Mouse (Mus musculus): ENCODE data around the gene Sox15.
"Not testable (repeated sequence)": the region's sequence is repeated elsewhere in the genome, so short reads cannot be mapped to it uniquely, and the experiment has no call there.

Sox15 gene

DNA sequence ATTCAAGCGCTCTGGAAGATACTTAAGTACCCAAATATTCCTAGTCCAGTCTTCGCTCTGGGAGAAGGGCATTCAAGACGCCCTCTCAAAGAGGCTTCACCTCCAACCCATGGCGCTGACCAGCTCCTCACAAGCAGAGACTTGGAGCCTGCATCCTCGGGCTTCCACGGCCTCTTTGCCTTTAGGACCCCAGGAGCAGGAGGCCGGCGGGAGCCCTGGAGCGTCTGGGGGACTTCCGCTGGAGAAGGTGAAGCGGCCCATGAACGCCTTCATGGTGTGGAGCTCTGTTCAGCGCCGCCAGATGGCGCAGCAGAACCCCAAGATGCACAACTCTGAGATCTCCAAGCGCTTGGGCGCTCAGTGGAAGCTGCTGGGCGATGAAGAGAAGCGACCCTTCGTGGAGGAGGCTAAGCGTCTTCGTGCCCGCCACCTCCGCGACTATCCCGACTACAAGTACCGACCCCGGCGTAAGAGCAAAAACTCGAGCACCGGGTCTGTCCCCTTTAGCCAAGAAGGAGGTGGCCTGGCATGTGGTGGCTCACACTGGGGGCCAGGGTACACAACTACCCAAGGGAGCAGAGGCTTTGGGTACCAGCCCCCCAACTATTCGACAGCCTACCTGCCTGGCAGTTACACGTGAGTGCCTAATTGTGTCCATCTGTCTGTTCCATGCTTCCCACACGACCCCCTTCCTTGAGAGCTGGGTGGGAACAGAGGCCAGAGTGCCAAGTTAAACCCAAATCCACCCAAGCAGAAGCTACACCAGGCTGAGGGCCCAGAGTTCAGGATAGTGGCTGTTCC lies at the start of gene Sox15:
TSS of gene Sox15 (plus strand) at position 51 of the 801 bp plus-strand sequence.
- no peak for DNase-seq (ENCODE audit: low spot score in 2 of 2)

DNA sequence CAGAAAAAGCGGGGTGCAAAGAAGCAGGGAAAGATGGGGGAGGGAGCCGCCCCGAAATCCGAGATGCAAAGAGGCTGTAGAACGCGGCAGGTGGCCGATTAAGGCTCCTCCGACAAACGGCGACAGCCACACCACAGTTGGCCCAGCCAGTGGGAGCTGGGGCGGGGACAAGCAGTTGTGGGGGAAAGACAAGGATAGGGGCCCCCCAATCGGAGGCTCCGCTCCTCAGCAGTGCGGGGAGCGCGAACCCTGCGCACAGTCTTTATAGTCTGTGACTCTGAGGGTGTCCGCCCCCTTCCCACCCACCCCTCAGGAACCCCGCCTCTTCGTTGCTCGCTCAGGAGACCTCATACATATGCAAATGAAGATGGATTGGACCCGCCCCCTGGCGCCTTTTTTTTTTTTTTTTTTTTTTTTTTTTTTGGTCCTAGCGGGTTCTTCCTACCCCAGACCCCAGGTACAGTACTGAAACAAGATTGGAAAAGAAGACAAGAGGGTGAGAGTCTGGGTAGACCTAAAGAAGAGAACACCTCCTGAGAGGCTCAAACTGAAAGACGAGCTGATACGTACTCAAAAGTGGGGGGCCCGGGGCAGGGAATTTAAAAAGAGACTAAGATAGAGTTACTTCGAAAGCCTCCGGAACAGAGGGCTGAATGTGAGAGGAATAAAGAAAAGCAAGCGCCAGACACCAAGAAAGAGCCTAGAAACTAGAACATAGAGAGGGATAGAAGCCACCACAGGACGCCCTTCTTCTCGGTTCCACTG lies 49.2 kb upstream of the Sox15 start, which contains the start of gene Atp1b2:
TSS of gene Atp1b2 (minus strand) at position 217 of the 765 bp plus-strand sequence.
- DNase-seq (ENCODE audit: low spot score in 2 of 2): peak; percentile 56 to 69

DNA sequence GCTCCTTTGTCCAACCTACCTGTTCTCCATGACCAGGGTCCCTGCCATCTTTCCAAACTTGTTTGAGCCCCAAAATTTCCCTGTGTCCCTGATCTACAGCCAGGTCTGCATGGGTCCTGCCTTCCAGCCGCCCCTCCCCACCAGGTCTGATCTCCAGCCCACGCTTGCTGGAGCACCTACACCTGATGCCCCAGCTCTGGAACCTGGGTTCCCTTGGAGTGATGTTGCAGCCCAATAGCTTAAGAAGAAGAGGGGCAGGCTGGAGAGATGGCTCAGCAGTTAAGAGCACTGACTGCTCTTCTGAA lies 48.7 kb upstream of the Sox15 start:
- no peak for DNase-seq (ENCODE audit: low spot score in 2 of 2)

DNA sequence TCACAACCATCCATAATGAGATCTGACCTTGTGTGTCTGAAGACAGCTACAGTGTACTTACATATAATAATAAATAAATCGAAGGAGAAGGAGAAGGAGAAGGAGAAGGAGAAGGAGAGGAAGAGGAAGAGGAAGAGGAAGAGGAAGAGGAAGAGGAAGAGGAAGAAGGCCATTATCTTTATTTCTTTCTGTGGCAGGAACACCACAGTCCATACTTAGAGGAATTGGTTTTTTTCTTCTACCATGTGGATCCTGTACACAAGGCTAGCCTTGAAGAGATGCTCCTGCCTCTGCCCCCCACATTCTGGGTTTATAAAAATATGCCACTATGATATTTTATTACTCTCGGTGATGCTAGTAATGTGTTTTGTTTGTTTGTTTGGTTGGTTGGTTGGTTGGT lies 48.3 kb upstream of the Sox15 start:
- DNase-seq (ENCODE audit: low spot score in 2 of 2): no peak

DNA sequence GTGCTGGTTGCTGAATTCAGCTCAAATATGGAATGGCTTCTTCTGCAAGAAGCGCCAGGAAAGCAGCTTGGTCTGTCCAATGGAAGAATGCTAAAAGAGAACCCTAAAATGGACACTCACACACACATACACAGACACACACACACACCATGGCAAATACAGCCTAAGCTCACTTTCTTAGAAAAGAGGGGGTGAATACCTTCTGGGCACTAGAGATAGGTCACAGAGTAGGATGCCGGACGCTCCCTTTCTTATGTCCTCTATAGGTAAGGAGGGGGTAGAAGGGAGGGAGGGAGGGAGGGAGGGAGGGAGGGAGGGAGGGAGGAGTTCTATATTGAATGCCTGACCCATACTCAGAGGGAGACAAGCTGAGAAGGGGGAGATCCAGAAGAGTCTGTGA lies 46.6 kb upstream of the Sox15 start:
- DNase-seq (ENCODE audit: low spot score in 2 of 2): no peak

DNA sequence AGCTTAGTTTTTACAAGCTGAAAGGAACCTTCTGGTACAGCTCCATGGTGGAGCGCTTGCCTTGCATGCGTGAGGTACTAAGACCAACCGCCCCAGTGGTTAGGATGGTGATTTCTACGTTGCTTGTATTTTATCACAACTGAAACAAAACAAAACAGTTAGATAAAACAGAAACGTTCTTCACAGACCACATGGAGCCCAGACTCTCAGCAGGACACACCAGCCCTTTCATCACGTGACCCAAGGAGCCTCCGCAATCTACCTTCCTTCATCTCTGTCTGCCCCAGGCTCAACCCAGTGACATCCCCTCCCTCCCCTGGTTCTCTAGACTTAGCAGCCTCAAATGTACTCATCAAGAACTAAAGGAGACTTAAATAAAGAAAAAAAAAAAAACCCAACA lies 45.7 kb upstream of the Sox15 start:
- no peak for DNase-seq (ENCODE audit: low spot score in 2 of 2)

DNA sequence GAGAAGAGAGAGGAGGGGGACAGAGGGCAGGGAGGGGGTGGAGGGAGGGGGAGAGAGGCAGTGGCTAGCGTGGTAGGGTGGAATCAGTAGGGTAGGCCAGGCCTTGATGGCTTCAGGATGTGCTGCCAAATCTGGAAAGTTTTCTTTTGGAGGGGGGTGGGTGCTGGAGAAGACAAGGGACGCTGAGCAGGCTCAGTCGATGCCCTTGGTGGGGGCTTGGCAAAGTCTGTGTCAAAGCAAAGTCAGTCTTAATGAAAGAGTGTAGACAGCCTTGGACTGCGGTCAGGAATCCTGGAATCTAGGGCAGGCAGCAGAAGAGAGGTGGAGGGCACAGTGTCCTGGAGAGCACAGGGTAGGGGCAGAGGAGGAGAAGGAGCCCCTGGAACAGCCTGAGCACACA lies 44.2 kb upstream of the Sox15 start:
- no peak for DNase-seq (ENCODE audit: low spot score in 2 of 2)

DNA sequence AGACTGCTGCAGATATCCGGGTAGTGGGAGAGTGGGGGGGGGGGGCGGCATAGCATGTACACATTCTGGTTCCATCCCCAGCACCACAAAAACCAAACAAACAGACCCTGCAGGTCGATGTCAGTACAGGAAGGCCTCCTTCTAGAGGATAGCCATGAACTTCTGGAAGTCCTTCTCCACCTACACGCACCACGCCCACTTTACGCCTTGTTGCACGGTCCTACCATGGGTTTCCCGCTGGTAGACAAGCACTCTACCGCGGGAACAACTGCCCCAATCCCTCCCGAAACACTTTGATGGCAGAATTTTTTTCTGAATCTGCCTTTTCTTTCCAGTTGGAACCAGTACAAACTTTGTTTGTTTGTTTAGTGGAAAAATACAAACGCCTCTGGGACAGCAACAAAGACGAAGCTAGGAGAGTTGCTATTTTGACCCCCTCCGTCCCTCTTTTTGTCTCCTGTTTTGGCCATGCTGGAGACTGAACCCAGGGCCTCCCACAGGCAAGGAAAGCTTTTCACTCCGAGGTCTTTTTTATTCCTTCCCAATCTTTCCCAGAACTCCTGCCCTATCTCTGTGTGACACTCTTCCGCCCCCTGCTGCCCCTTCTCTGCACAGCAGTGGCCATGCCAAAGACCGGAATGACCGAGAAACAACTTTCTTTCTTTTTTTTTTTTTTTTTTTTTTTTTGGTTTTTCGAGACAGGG lies 41.4 kb upstream of the Sox15 start:
- DNase-seq (ENCODE audit: low spot score in 2 of 2): peak; percentile 56 to 74

DNA sequence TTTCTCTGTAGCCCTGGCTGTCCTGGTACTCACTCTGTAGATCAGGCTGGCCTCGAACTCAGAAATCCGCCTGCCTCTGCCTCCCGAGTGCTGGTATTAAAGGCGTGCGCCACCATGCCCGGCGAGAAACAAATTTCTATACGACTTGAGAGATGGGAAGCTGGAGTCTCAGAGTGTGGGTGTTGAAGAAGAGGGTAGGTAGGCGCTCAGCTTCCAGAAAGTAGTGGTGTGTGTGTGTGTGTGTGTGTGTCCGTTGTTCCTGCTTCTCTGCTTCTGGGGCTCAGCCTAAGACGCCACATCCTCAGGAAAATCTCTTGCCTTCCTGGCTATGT lies 40.9 kb upstream of the Sox15 start:
- not testable (repeated sequence) for DNase-seq (ENCODE audit: low spot score in 2 of 2)

DNA sequence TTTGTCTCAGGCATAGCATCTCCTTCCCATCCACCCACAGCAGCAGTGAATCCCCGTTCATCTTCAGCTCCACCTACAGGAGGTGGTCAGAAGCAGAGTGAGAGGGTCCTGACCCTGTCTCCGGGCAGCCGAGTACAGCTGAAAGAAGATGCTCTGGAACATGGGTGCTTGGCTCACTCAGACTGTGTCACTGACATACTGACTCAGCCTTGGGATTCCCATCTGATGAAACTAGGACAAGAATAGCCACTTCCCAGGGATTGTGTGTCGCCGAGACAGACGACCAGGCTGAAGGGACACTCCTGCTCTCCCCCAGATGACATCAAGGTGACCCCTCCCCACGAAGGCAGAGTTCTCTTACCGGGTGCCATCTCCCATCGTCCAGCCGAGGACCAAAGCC lies 38.3 kb upstream of the Sox15 start:
- no peak for DNase-seq (ENCODE audit: low spot score in 2 of 2)

DNA sequence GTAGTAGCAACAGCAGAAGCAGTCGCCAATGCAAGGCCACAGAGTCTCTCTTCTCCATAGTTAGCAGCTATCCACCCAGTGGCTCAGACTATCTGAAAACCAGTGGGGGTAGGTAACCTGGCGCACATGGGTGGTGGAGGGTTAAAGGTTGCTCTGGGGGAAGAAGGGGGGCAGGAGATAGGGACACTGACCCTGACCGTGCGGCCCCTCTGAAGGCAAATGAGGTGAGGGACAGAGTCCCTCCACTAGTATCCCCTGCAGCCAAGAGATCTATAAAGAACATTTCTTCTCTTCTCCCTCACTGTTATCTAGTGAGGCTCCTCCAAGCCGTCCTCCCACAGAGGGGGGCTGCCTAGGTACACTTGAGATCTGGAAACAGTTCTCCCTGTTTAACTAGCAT lies 37.3 kb upstream of the Sox15 start, which contains the start of gene Shbg:
TSS of gene Shbg (minus strand) at position 101 of the 400 bp plus-strand sequence.
- DNase-seq (ENCODE audit: low spot score in 2 of 2): no peak

DNA sequence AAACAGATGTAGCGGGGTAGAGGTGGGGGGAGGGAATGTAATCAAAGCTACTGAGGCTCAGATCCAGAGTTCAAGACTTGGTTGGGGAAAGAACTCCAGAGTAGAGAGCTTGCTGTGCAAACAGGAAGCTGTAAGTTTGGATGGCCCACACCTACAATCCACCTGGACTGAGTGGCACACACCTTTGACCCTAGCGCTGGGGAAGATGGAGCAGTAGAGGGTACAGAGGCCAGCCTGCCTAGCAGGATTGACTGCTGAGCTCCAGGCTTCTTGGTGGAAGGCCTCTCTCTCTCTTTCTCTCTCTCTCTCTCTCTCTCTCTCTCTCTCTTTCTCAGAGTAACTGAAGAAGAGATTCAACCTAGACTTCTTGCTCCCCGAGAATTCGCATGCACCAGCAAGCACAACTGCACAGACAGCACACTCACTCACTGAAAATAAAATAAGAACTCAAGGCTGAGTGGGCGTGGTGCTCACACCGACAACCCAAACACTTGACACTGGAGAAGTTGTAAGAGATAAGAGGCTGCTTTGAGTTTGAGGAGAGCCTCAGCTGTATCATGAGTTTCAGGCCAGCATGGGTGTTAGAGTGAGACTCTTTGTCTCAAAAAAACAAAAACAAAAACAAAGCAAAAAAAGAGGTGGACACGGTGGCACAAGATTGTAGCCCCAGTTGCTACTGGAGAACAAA lies 34.6 kb upstream of the Sox15 start:
- no peak for DNase-seq (ENCODE audit: low spot score in 2 of 2)

DNA sequence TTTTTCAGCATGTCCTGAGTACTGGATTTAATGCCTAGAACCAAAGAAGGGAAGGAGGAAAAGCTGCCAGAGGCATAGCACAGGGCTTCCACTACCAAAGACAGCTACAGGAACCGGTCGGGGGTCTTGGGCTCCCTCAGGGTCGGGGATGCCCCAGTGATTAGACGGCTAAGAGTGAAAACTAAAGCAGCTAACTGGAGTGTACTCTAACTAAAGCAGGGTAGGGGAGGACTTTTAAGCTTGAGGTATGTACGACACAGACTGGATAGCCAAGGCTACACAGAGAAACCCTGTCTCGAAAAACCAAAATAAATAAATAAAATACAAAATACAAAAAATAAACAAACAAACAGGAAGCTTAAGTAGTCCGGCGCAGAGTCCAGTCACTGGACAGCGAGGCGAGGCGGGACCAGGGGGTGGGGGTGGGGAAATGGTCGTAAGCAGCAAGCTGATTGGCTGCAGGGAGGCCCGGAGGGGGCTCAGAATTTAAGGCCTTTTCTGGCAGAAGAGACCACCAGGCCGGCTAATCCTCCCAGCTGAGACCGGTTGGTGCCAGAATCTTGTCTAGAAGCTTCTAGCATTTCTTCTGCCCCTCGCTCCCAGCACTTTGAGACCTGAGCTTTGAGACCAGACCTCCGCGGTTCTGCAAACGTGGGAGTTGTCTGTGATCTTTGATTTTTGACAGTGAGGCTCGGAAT lies 33.4 kb upstream of the Sox15 start, which contains the start of gene Sat2:
TSS of gene Sat2 (plus strand) at position 454 of the 698 bp plus-strand sequence.
- DNase-seq (ENCODE audit: low spot score in 2 of 2): no peak

DNA sequence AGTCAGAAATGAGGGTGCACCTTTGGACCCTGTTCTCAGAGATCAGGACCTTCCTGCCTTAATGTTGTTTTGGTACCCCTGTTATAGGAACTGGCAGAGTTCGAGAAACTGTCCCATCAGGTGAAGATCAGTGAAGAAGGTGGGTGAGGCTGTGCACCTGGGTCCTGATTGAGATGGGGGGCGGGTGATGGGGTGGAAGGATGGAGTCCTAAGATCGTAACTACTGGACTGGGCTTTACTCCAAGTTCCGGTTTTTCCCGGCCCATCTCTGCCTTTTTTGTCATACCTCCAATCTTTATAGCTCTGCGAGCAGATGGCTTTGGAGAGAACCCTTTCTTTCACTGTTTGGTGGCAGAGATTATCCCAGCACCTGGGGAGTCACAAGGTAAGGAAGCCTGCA lies 32.7 kb upstream of the Sox15 start:
- no peak for DNase-seq (ENCODE audit: low spot score in 2 of 2)

DNA sequence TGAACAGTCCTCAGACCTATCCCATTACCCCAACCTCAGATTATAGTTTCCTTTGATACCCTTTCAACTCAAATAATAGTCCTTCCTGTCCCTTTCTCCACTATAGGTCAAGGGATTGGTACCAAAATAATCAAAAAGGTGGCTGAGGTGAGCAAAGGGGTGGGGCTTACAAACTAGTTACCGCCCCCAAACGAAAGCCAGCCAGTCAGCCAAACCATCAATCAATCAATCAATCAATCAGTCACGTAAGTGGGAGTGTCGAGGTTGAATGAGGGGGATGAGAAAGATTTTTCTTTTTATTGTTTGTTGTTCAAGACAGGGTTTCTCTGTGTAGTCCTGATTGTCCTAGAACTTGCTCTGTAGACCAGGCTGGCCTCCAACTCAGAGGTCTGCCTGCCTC lies 32.1 kb upstream of the Sox15 start:
- no peak for DNase-seq (ENCODE audit: low spot score in 2 of 2)

DNA sequence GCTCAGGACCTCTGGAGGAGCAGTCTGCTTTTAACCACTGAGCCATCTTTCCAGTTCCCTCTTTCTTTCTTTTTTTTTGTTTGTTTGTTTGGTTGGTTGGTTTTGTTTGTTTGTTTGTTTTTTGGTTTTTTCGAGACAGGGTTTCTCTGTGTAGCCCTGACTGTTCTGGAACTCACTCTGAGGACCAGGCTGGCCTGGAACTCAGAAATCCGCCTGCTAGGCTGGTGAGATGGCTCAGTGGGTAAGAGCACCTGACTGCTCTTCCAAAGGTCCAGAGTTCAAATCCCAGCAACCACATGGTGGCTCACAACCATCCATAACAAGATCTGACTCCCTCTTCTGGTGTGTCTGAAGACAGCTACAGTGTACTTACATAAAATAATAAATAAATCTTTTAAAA lies 30.8 kb upstream of the Sox15 start:
- DNase-seq (ENCODE audit: low spot score in 2 of 2): not testable (repeated sequence)

DNA sequence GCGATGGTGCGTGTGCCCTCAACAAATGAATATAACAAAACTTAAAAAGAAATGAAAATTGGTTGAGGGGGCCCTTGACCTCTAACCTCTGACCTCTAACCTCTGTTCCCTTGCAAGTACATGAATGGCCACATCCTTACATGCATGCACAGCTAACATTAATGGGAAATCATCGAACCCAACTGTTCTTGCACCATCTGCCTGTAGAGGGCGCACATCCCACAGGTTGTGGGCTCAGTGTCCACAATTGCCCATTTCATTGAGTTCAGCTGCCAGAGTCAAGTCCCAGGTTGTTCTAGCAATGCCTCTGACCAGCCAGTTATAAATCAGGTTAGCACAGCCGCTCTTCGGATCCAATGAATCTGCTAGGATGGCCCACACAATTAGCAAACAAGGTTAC lies 26.8 kb upstream of the Sox15 start:
- DNase-seq (ENCODE audit: low spot score in 2 of 2): peak; percentile 53 to 68

DNA sequence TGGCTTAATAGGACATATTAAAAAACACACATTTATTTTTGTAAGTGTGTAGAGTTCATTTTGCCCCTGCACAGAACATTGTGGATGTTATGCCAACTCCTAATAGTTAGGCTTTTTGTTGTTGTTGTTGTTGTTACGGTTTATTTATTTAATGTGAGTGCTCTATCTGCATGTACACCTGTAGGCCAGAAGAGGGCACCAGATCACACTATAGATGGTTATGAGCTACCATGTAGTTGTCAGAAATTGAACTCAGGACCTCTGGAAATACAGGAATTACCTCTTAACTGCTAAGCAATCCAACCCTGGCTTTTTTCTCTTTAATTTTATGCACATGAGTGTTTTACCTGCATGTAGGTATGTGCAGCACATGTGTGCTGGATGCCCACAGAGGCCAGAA lies 25.3 kb upstream of the Sox15 start:
- DNase-seq (ENCODE audit: low spot score in 2 of 2): no peak

DNA sequence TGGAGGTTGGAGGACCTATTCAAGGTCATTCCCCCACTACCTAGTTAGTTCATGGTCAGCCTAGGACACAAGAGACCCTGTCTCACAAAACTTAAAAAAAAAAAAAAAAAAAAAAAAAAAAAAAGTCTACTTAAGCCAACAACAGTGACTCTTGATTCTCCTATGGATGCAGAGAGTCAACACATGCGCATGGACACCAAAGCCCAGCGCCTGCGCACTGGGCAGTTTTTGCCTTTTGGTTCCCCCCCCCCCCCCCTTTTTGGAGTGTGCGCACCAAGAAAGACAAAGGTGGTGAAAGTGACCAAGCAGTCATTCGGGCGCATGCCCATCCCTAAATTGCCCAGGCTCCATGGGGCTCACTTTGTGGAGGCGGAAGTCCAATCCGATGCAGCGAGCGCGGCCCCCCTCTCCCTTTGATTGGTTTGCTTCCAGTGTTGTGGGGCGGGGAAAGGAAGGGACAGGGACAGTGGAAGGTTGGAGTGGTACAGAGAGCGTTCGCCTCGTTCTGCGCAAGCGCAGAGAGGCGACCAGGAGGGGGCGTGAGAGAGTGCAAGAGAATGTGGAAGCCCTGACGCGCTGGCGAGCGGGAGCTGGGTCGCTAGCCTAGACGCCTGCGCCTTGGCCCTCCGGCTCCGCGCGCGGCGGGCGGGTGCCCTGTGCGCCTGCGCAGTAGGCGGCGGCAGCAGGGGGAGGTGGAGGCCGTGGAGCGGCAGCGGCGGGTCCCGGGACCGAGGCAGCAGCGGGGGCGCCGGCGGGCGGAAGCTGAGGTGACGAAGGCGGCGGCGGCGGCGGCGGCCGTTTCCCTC lies 22.6 kb upstream of the Sox15 start, which contains the start of gene Fxr2:
TSS of gene Fxr2 (plus strand) at position 707 of the 806 bp plus-strand sequence.
- DNase-seq (ENCODE audit: low spot score in 2 of 2): peak; percentile 100

DNA sequence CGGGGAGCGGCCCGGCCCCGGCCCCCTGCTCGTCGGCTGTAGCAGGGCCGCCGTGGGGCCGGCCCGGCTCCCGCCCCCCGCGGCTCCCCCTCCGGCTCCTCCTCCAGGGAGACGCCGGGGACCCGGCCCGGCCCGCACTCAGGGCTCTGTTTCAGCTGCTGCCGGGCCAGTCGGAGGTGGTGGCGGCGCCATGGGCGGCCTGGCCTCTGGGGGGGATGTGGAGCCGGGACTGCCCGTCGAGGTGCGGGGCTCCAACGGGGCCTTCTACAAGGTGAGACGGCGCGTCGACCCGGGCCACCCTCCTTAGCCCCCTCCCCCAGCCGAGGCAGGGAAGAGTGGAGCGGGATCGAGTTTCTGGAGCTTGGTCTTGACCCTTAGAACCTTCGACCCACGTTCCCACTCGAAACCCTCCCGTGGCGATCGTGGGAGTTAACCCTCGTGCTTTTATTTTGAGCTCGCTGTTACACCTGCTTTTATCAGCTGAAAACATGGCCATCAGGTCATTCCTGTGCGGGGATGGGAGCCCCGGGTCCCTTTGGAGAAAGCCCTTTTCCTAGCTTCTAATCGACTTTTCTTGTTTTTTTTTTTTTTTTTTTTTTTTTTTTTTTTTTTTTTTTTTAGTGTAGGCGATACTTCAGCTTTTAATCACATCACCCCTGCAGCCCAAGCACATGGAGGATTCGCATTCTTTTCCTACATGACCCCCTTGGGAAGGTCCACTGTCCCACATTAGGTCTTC lies 21.8 kb upstream of the Sox15 start:
- DNase-seq (ENCODE audit: low spot score in 2 of 2): peak in 1 of 2 experiments; percentile 62
